Mouse (Mus musculus) heart, adult 2 months (tissue): ENCODE results near the gene Acpp.

Experiments
- CTCF ChIP-seq: fragments of 200-600 bp; IDR thresholded peaks from 2 replicates; pipeline ENCODE4 v1.8.1; 2022; ENCODE audit warnings: antibody characterized with exemption, mild to moderate bottlenecking, moderate library complexity
- EP300 ChIP-seq: fragments of 200-500 bp; IDR thresholded peaks from 2 replicates; pipeline ENCODE4 v1.6.1; 2011; ENCODE audit warnings: low read depth, low read length, control low read depth; ENCODE audit not compliant: insufficient read depth
- POLR2A ChIP-seq: fragments of 200-500 bp; IDR thresholded peaks from 2 replicates; pipeline ENCODE4 v1.6.1; 2011; ENCODE audit warnings: mild to moderate bottlenecking, low read depth, low read length, control low read depth; ENCODE audit not compliant: insufficient read depth

- no peak for TF ChIP-seq CTCF
- TF ChIP-seq EP300: no peak
- no peak for TF ChIP-seq POLR2A
These were observed 38.0 kb upstream of the Acpp start for GRCm38 (mm10) chr9:104375573-104375972.
